Mouse (Mus musculus) forebrain, embryonic 10.5 days (tissue): ENCODE data around the gene Tuba3b. TPM values are rescaled to one million over a fixed set of nuclear protein-coding genes. Genes with fewer than 3 reads are reported as not detected.

ENCODE experiments used
- DNase-seq: peaks from one replicate; pipeline ENCODE4 v3.0.0-alpha.2; 2017; ENCODE audit warnings: low spot score; ENCODE audit errors: extremely low spot score
- H3K27ac ChIP-seq: fragments of 300-500 bp; sonication (generic); 2 replicates; pipeline ENCODE4 v1.5.1; 2016; ENCODE audit warnings: mild to moderate bottlenecking
- H3K27me3 ChIP-seq: fragments of 300-500 bp; sonication (generic); 2 replicates; pipeline ENCODE4 v1.6.1; 2016; ENCODE audit warnings: mild to moderate bottlenecking; ENCODE audit not compliant: poor library complexity, severe bottlenecking
- H3K36me3 ChIP-seq: fragments of 300-500 bp; sonication (generic); replicated peaks from 2 replicates; pipeline ENCODE4 v1.6.1; 2016; ENCODE audit warnings: mild to moderate bottlenecking, moderate library complexity
- H3K4me1 ChIP-seq: fragments of 300-500 bp; sonication (generic); 2 replicates; pipeline ENCODE4 v1.6.1; 2016
- H3K4me3 ChIP-seq: fragments of 300-500 bp; sonication (generic); 2 replicates; pipeline ENCODE4 v1.5.1; 2016; ENCODE audit warnings: mild to moderate bottlenecking, moderate library complexity
- H3K9me3 ChIP-seq: fragments of 300-500 bp; sonication (generic); 2 replicates; pipeline ENCODE4 v1.6.1; 2016; ENCODE audit warnings: mild to moderate bottlenecking, moderate library complexity
- WGBS: fragments of 180-500 bp; shearing (Covaris S2); methylation state at CpG from one replicate; pipeline ENCODE4 v1.1.7; 2016; 5-methylcytosine and 5-hydroxymethylcytosine counted together
- polyA plus RNA-seq: library from polyadenylated mRNA; unstranded; fragments of >200 nt; fragmentation: Nextera tagmentation; extraction: Ambion mirVana; gene quantifications from 2 replicates; pipeline ENCODE4 v1.2.1, GENCODE M21; 2016

Tuba3b gene
- not detected in 2 replicates for polyA plus RNA-seq

GRCm38 (mm10) chr6:145615666-145616210 is at the start of gene Tuba3b:
TSS of gene Tuba3b (plus strand) at chr6:145615757.
- H3K4me1 ChIP-seq, result peaks cover 4% of the 10 kb centered on the region; the same call in 1 of the 2 replicates
- WGBS, result 95% methylated on average over 31 of the region's 31 CpGs
- peaks cover 5% of the 10 kb centered on the region; the same call in 1 of the 2 replicates for H3K9me3 ChIP-seq
- no peak within 1 kb of the TSS for H3K27ac ChIP-seq
- no peaks in the 10 kb centered on the region for H3K27me3 ChIP-seq
- H3K36me3 ChIP-seq, result no peaks in the 10 kb centered on the region
- no peak within 1 kb of the TSS for H3K4me3 ChIP-seq
- no peak for DNase-seq

- H3K27me3 ChIP-seq, result no peaks in the 10 kb centered on the region
- no peak for DNase-seq
- H3K27ac ChIP-seq, result no peak overlapping the region
- H3K9me3 ChIP-seq, result no peaks in the 10 kb centered on the region
- WGBS, result 85% methylated on average over 8 of the region's 8 CpGs
- H3K4me3 ChIP-seq, result no peak overlapping the region
- peaks cover 14% of the 10 kb centered on the region for H3K4me1 ChIP-seq
- H3K36me3 ChIP-seq, result no peaks in the 10 kb centered on the region
Measured at GRCm38 (mm10) chr6:145567296-145567695, 48.3 kb upstream of the Tuba3b start.

- Histone ChIP-seq H3K4me1 (peaks cover 14% of the 10 kb centered on the region), H3K9me3 (no peaks in the 10 kb centered on the region), H3K36me3 (no peaks in the 10 kb centered on the region), H3K27ac (no peak overlapping the region), H3K27me3 (no peaks in the 10 kb centered on the region), H3K4me3 (no peak overlapping the region)
- 90% methylated on average over 3 of the region's 3 CpGs for WGBS
- DNase-seq, result no peak
Measured at GRCm38 (mm10) chr6:145567832-145568231, 47.7 kb upstream of the Tuba3b start.

- Histone ChIP-seq H3K4me1 (peaks cover 14% of the 10 kb centered on the region), H3K27ac (no peak overlapping the region), H3K9me3 (no peaks in the 10 kb centered on the region), H3K27me3 (no peaks in the 10 kb centered on the region), H3K4me3 (no peak overlapping the region), H3K36me3 (no peaks in the 10 kb centered on the region)
- no peak for DNase-seq
- WGBS, result 93% methylated on average over 3 of the region's 3 CpGs
Measured at GRCm38 (mm10) chr6:145568701-145569100, 46.9 kb upstream of the Tuba3b start.

GRCm38 (mm10) chr6:145573250-145574013 is 42.1 kb upstream of the Tuba3b start:
- no peak for DNase-seq
- 88% methylated on average over 6 of the region's 6 CpGs for WGBS
- H3K9me3 ChIP-seq, result no peaks in the 10 kb centered on the region
- H3K4me1 ChIP-seq, result peaks cover 4% of the 10 kb centered on the region
- H3K27me3 ChIP-seq, result no peaks in the 10 kb centered on the region
- no peak overlapping the region for H3K27ac ChIP-seq
- H3K4me3 ChIP-seq, result no peak overlapping the region
- no peaks in the 10 kb centered on the region for H3K36me3 ChIP-seq

GRCm38 (mm10) chr6:145576762-145577161 is 38.8 kb upstream of the Tuba3b start:
- H3K36me3 ChIP-seq, result no peaks in the 10 kb centered on the region
- WGBS, result 95% methylated on average over 4 of the region's 4 CpGs
- DNase-seq, result no peak

GRCm38 (mm10) chr6:145578457-145579185 is 36.9 kb upstream of the Tuba3b start:
- Histone ChIP-seq H3K27me3 (no peaks in the 10 kb centered on the region), H3K4me3 (no peak overlapping the region), H3K27ac (no peak overlapping the region), H3K36me3 (no peaks in the 10 kb centered on the region), H3K4me1 (peaks cover 22% of the 10 kb centered on the region), H3K9me3 (no peaks in the 10 kb centered on the region)
- 70% methylated on average over 10 of the region's 10 CpGs for WGBS
- no peak for DNase-seq

More at GRCm38 (mm10) chr6:145576762-145577161, 38.8 kb upstream of the Tuba3b start:
- peaks cover 20% of the 10 kb centered on the region for H3K4me1 ChIP-seq
- H3K9me3 ChIP-seq, result no peaks in the 10 kb centered on the region
- H3K4me3 ChIP-seq, result no peak overlapping the region
- no peaks in the 10 kb centered on the region for H3K27me3 ChIP-seq
- no peak overlapping the region for H3K27ac ChIP-seq

- Histone ChIP-seq H3K4me1 (peaks cover 22% of the 10 kb centered on the region), H3K27ac (no peak overlapping the region), H3K27me3 (no peaks in the 10 kb centered on the region), H3K36me3 (no peaks in the 10 kb centered on the region), H3K4me3 (no peak overlapping the region), H3K9me3 (no peaks in the 10 kb centered on the region)
- DNase-seq, result no peak
- 88% methylated on average over 3 of the region's 3 CpGs for WGBS
Measured at GRCm38 (mm10) chr6:145579761-145580160, 35.8 kb upstream of the Tuba3b start.

- H3K9me3 ChIP-seq, result no peaks in the 10 kb centered on the region
- H3K27ac ChIP-seq, result peak overlapping the region; percentile 60
- peaks cover 27% of the 10 kb centered on the region for H3K4me1 ChIP-seq
- no peak overlapping the region for H3K4me3 ChIP-seq
- no peaks in the 10 kb centered on the region for H3K27me3 ChIP-seq
- WGBS, result 85% methylated on average over 10 of the region's 10 CpGs
- no peaks in the 10 kb centered on the region for H3K36me3 ChIP-seq
- DNase-seq, result no peak
Measured at GRCm38 (mm10) chr6:145581366-145582170, 34.0 kb upstream of the Tuba3b start.

GRCm38 (mm10) chr6:145585052-145585973 is 30.2 kb upstream of the Tuba3b start:
- Histone ChIP-seq H3K27me3 (no peaks in the 10 kb centered on the region), H3K4me3 (no peak overlapping the region), H3K36me3 (no peaks in the 10 kb centered on the region), H3K27ac (no peak overlapping the region), H3K4me1 (peaks cover 14% of the 10 kb centered on the region), H3K9me3 (no peaks in the 10 kb centered on the region)
- 83% methylated on average over 21 of the region's 21 CpGs for WGBS
- no peak for DNase-seq

GRCm38 (mm10) chr6:145590501-145591293 is 24.9 kb upstream of the Tuba3b start:
- DNase-seq, result no peak
- 90% methylated on average over 11 of the region's 11 CpGs for WGBS
- no peaks in the 10 kb centered on the region for H3K9me3 ChIP-seq

More at GRCm38 (mm10) chr6:145590501-145591293, 24.9 kb upstream of the Tuba3b start:
- no peaks in the 10 kb centered on the region for H3K36me3 ChIP-seq
- H3K27ac ChIP-seq, result no peak overlapping the region
- no peaks in the 10 kb centered on the region for H3K27me3 ChIP-seq
- no peak overlapping the region for H3K4me3 ChIP-seq
- peaks cover 15% of the 10 kb centered on the region for H3K4me1 ChIP-seq
